Mouse (Mus musculus) cerebellum, adult 9-11 months (tissue): ENCODE data around the gene Olfr1018.

Source experiments
- DNase-seq: peaks from one replicate; pipeline ENCODE4 v3.0.0; 2022

Olfr1018 gene

GRCm38 (mm10) chr2:85818179-85818578 is at the start of gene Olfr1018:
Olfr1018 (plus strand) TSS chr2:85818479.
- no peak for DNase-seq

DNA sequence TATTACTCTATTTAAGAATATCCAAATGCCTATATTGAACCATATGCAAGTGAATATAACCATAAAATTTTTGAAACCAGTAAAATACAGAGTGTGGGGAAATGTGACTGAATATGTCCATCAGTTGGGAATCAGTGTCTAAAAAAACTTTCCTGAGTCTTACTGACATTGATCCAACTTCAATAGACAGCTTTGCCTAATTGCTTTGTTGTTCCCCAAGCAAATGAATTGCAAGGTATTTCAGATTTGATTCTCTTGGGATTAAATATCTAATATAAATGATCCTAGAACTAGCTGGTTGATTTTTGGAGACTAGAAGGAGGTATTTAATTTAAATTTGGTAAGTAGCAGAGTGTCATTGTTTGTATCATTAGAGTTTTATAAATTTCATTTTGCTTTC is 45.9 kb upstream of the Olfr1018 start, which contains the start of gene Olfr1014:
Olfr1014 (plus strand) TSS at position 301 of the 400 bp plus-strand sequence.
- DNase-seq: no peak

GRCm38 (mm10) chr2:85781717-85782116 is 36.6 kb upstream of the Olfr1018 start, which contains the start of gene Olfr1015:
Olfr1015 (plus strand) TSS chr2:85782017.
- DNase-seq: no peak

DNA sequence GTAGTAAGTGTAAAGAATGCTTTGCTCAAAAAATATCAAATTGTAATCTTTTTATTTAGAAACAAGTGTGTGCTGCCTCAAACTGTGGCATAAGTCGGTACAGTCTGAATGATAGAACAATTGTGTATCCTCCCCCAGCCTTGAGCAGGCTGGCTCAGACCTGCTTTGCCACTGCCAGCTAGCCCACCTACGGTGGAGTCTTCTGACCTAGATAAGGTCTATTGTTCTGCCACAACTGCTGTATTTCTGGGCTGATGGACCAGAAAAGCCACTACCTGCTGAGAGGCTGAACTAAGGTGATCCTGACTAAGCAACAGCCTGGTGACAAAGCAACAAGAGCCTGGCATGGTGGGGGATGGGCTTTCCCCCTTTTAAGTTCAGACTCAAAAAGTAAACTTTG is 25.9 kb upstream of the Olfr1018 start:
- no peak for DNase-seq

GRCm38 (mm10) chr2:85802444-85802843 is 15.8 kb upstream of the Olfr1018 start, which contains the start of gene Olfr1016:
Olfr1016 (minus strand) TSS chr2:85802544.
- no peak for DNase-seq

DNA sequence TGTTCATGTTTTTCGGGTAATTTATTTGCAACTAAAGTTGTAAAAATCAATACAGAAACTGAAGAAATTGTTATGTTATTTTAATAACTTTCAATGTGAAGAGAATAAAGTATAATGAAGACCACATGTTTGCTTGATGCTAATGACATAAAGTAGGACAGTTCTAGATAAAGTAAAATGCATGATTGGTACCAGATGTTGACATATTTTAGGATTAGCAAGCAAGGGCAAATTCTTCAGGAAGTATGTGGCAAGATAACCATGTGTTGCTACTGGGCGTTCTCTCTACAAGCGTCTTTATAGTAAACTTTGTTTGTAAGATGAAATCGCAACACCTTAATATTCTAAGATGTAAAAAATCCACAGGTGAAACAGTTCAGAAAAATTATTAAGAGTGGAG is 13.8 kb upstream of the Olfr1018 start:
- no peak for DNase-seq

- DNase-seq: no peak
Observed at GRCm38 (mm10) chr2:85845383-85845782, 27.1 kb downstream of the Olfr1018 start, which contains the start of gene Olfr1019. Olfr1019 (minus strand) TSS chr2:85845483.

GRCm38 (mm10) chr2:85846730-85847129 is 28.5 kb downstream of the Olfr1018 start, which contains the start of gene Olfr1020:
Olfr1020 (plus strand) TSS chr2:85847030.
- DNase-seq: no peak

DNA sequence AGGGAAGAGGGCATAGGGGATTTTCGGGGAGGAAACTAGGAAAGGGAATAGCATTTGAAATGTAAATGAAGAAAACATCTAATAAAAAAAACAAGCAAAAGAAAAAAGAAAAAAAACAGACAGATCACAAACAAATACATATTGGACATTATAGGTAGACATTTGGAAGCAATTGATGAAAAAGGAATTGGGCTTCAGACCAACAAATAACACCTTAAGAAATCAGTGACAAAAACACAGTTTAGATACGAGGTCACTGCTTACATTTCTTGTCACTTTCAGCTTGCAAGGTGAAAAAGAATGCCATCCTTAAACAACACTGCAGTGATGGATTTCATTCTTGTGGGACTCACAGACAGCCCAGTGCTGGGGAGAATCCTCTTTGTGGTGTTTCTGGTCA is 50.0 kb downstream of the Olfr1018 start, which contains the start of gene Olfr1022:
Olfr1022 (plus strand) TSS at position 301 of the 400 bp plus-strand sequence.
- no peak for DNase-seq
